Mouse (Mus musculus): ENCODE results near the gene Zscan4c. TPM values are rescaled to one million over a fixed set of nuclear protein-coding genes. Genes with fewer than 3 reads are reported as not detected.
"Not testable (repeated sequence)": the region's sequence is repeated elsewhere in the genome, so short reads cannot be mapped to it uniquely, and the experiment has no call there.

Zscan4c gene
- not detected in 2 replicates for polyA plus RNA-seq (2011; ENCODE audit: insufficient read length, low read depth, missing spikeins)

DNA sequence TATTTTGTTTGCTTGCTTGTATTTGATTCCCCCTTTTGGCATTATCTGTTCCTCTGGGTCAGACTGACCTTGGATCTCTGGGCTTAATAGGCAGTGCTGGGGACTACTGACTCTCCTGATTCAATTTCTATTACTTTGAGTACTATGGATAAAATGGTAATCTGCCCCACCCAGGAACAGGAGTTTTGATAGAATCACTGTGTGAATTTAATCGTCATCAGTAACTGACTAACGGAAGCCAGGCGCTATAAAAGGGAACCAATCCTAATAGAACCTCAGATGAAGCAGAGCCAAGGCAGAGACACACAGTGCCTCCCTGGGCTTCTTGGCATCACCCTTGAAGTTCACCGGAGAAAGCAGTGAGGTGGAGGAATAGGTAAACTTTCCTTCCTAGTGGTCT is at the start of gene Zscan4c:
Gene Zscan4c, plus strand, starts transcription at position 301 of the 400 bp plus-strand sequence.
- H3K4me1 ChIP-seq (ENCODE audit: control insufficient read depth, insufficient read depth, low read length); H3K27ac ChIP-seq (ENCODE audit: insufficient read depth, low read length); H3K4me3 ChIP-seq (ENCODE audit: insufficient read depth, low read length): not testable (repeated sequence)

Other genes with a start within 250 kb of the Zscan4c start
- not detected in 2 replicates for gene Zscan4b, start 100.7 kb upstream of the Zscan4c start, polyA plus RNA-seq (2011; ENCODE audit: insufficient read length, low read depth, missing spikeins)
- gene Zscan4-ps1, start 63.9 kb downstream of the Zscan4c start, polyA plus RNA-seq (2011; ENCODE audit: insufficient read length, low read depth, missing spikeins), result not detected in 2 replicates
- gene Zscan4d, start 160.4 kb downstream of the Zscan4c start, polyA plus RNA-seq (2011; ENCODE audit: insufficient read length, low read depth, missing spikeins), result not detected in 2 replicates